Mouse (Mus musculus): ENCODE results near the gene Armc12.

The Armc12 gene

GRCm38 (mm10) chr17:28530506-28530905 is at the start of gene Armc12:
Gene Armc12 (plus strand): TSS chr17:28530806.
- DNase-seq, result no peak

GRCm38 (mm10) chr17:28484704-28485445 is 45.7 kb upstream of the Armc12 start:
- DNase-seq, result no peak

GRCm38 (mm10) chr17:28485446-28485948 is 45.1 kb upstream of the Armc12 start:
- DNase-seq, result peak; percentile 46

- DNase-seq, result peak; percentile 97
Measured at GRCm38 (mm10) chr17:28485977-28486400, 44.6 kb upstream of the Armc12 start.

- DNase-seq, result no peak
Measured at GRCm38 (mm10) chr17:28486720-28487119, 43.9 kb upstream of the Armc12 start.

GRCm38 (mm10) chr17:28487584-28488257 is 42.9 kb upstream of the Armc12 start:
- DNase-seq, result no peak

GRCm38 (mm10) chr17:28488258-28489013 is 42.2 kb upstream of the Armc12 start:
- no peak for DNase-seq

- DNase-seq, result no peak
Measured at GRCm38 (mm10) chr17:28491035-28491770, 39.4 kb upstream of the Armc12 start.

- no peak for DNase-seq
Measured at GRCm38 (mm10) chr17:28495832-28496231, 34.8 kb upstream of the Armc12 start.

- no peak for DNase-seq
Measured at GRCm38 (mm10) chr17:28499190-28499589, 31.4 kb upstream of the Armc12 start.

GRCm38 (mm10) chr17:28500465-28500864 is 30.1 kb upstream of the Armc12 start:
- DNase-seq, result no peak

GRCm38 (mm10) chr17:28502196-28502821 is 28.3 kb upstream of the Armc12 start:
- no peak for DNase-seq

- DNase-seq, result no peak
Measured at GRCm38 (mm10) chr17:28504182-28504581, 26.4 kb upstream of the Armc12 start.

- DNase-seq, result no peak
Measured at GRCm38 (mm10) chr17:28505591-28505990, 25.0 kb upstream of the Armc12 start.

GRCm38 (mm10) chr17:28506895-28507294 is 23.7 kb upstream of the Armc12 start:
- no peak for DNase-seq

- DNase-seq, result no peak
Measured at GRCm38 (mm10) chr17:28507496-28507895, 23.1 kb upstream of the Armc12 start.

GRCm38 (mm10) chr17:28510445-28511342 is 19.9 kb upstream of the Armc12 start:
- DNase-seq, result no peak

GRCm38 (mm10) chr17:28511616-28512541 is 18.7 kb upstream of the Armc12 start:
- no peak for DNase-seq

- no peak for DNase-seq
Measured at GRCm38 (mm10) chr17:28512696-28513095, 17.9 kb upstream of the Armc12 start.

- no peak for DNase-seq
Measured at GRCm38 (mm10) chr17:28513337-28513736, 17.3 kb upstream of the Armc12 start.
